Mouse (Mus musculus): ENCODE measurements around the gene Ess2.

DNA sequence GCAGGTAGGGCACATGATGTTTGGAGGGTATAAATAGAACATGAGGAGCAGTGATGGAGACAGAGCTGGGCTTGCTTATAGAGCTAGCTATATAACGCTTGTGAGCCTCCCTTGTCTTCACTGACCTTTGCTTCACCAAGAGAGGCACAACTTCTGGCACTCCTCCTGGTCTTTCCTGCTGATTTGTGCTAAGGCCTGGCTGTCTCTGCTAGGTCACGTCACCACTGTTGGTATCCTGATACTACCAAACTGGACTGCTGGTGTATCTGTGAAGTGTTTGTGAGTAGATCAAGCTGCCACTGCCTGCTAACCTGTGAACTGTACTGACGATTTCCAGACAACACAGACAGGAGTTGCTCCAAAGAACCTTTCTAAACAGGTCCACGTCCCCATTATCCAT is 36.0 kb downstream of the Ess2 start:
- no peak for TF ChIP-seq CTCF (IDR thresholded peaks at IDR 0.05; ENCODE audit: extremely low read depth, insufficient read depth, low read length)
- no peak for TF ChIP-seq POLR2A (IDR thresholded peaks at IDR 0.05; ENCODE audit: extremely low read depth, insufficient read depth, low read length)

Measured in cortical plate, adult 2 months (tissue).